Mouse (Mus musculus) spleen, adult 2 months (tissue): ENCODE results near the gene Hmbs.

Source experiments
- CTCF ChIP-seq: fragments of 200-500 bp; IDR thresholded peaks from 2 replicates; pipeline ENCODE4 v1.5.1; 2011; ENCODE audit warnings: mild to moderate bottlenecking, inconsistent platforms; ENCODE audit not compliant: insufficient read depth, insufficient read length, insufficient replicate concordance; ENCODE audit errors: extremely low read depth
- POLR2A ChIP-seq: fragments of 200-500 bp; IDR thresholded peaks from 2 replicates; pipeline ENCODE4 v1.6.1; 2011; ENCODE audit warnings: low read depth, low read length, inconsistent platforms

- TF ChIP-seq POLR2A (no peak), CTCF (no peak)
Measured at GRCm38 (mm10) chr9:44336964-44337363, 7.1 kb downstream of the Hmbs start.
